Mouse (Mus musculus): Measurements from ENCODE around the gene Ass1. TPM values are rescaled to one million over a fixed set of nuclear protein-coding genes. Genes with fewer than 3 reads are reported as not detected.
"Not testable (repeated sequence)": the region's sequence is repeated elsewhere in the genome, so short reads cannot be mapped to it uniquely, and the experiment has no call there.

Ass1 gene
- polyA plus RNA-seq, 1 experiment from 2014 or later = 24.1 TPM

DNA sequence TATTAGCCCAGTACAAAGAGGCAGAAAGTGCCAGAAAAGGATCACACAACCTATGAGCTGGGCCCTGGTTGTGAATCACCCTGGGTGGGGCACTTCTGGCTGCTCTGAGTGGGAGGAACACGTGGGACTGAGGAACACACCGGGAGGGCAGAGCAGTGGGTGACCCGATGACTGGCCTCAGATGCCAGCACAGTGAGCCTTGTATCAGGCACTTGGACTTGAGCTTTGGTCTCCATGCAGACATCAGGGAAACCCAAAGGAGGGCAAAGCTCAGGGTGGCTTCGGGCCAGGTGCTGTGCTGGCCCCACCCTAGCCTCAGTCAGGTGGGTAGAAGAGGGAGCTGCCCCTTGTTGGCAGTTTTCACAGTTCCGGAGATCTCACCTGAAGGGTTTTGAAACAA is 71.6 kb downstream of the Ass1 start:
- Histone ChIP-seq H3K9me3 (ENCODE audit: control insufficient read depth, low read length) (no peaks in the 10 kb centered on the region), H3K27ac (replicated peaks; ENCODE audit: low read depth, low read length) (no peak overlapping the region), H3K4me1 (ENCODE audit: control insufficient read depth, insufficient read depth, low read length) (no peaks in the 10 kb centered on the region), H3K36me3 (ENCODE audit: control insufficient read depth, insufficient read depth, low read length) (no peaks in the 10 kb centered on the region), H3K4me2 (ENCODE audit: low read depth, low read length) (no peak overlapping the region), H3K4me3 (ENCODE audit: low read depth, low read length) (no peak overlapping the region), H3K9ac (ENCODE audit: low read depth, low read length) (no peak overlapping the region), H3K27me3 (replicated peaks; ENCODE audit: control insufficient read depth, insufficient read depth, low read length) (no peaks in the 10 kb centered on the region)
- DNase-seq (ENCODE audit: low spot score) = no peak
- 87% methylated on average over 4 of the region's 5 CpGs for WGBS
- peak; percentile 37; the same call in 1 of the 2 replicates for ATAC-seq (ENCODE audit: low read depth)

GRCm38 (mm10) chr2:31547726-31548125 is 77.7 kb downstream of the Ass1 start:
- peak overlapping the region; percentile 30; the same call in 1 of the 2 replicates for H3K9ac ChIP-seq (ENCODE audit: low read depth, low read length)
- H3K27ac ChIP-seq (replicated peaks; ENCODE audit: low read depth, low read length) = no peak overlapping the region
- no peaks in the 10 kb centered on the region for H3K9me3 ChIP-seq (ENCODE audit: control insufficient read depth, low read length)
- DNase-seq (ENCODE audit: low spot score) = peak; percentile 27
- 28% methylated on average over 11 of the region's 11 CpGs for WGBS
- no peaks in the 10 kb centered on the region for H3K36me3 ChIP-seq (ENCODE audit: control insufficient read depth, insufficient read depth, low read length)
- H3K27me3 ChIP-seq (replicated peaks; ENCODE audit: control insufficient read depth, insufficient read depth, low read length) = no peaks in the 10 kb centered on the region
- peaks cover 7% of the 10 kb centered on the region; the same call in 1 of the 2 replicates for H3K4me1 ChIP-seq (ENCODE audit: control insufficient read depth, insufficient read depth, low read length)
- no peak for ATAC-seq (ENCODE audit: low read depth)
- no peak overlapping the region for H3K4me2 ChIP-seq (ENCODE audit: low read depth, low read length)
- H3K4me3 ChIP-seq (ENCODE audit: low read depth, low read length) = no peak overlapping the region

DNA sequence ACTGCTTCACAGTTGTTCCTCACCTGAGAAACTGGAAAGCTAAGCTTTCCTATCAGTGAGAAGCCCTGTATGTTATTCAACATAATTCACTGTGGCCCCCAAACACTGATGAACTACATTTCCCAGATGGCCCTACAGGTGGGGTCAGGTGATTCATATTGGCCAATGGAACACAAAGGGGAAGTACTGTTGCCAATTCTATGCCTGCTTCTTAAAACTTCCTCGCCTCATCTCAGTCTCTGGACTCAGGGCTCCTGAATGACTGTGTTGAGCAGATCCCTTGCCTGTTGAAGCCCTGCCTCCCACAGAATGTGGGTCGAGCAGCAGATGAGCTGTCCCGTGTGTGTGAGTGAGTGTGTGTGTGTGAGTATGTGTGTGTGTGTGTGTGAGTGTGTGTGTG is 80.5 kb downstream of the Ass1 start:
- Histone ChIP-seq H3K27me3 (replicated peaks; ENCODE audit: control insufficient read depth, insufficient read depth, low read length) (no peaks in the 10 kb centered on the region), H3K9me3 (ENCODE audit: control insufficient read depth, low read length) (peaks cover 5% of the 10 kb centered on the region; the same call in 1 of the 2 replicates), H3K4me2 (ENCODE audit: low read depth, low read length) (no peak overlapping the region), H3K4me1 (ENCODE audit: control insufficient read depth, insufficient read depth, low read length) (peaks cover 7% of the 10 kb centered on the region; the same call in 1 of the 2 replicates), H3K36me3 (ENCODE audit: control insufficient read depth, insufficient read depth, low read length) (no peaks in the 10 kb centered on the region), H3K9ac (ENCODE audit: low read depth, low read length) (no peak overlapping the region), H3K4me3 (ENCODE audit: low read depth, low read length) (no peak overlapping the region), H3K27ac (replicated peaks; ENCODE audit: low read depth, low read length) (no peak overlapping the region)
- 83% methylated on average over 3 of the region's 3 CpGs for WGBS
- DNase-seq (ENCODE audit: low spot score) (no peak), ATAC-seq (ENCODE audit: low read depth) (no peak)

- not testable (repeated sequence) for H3K4me1 ChIP-seq (ENCODE audit: control insufficient read depth, insufficient read depth, low read length); H3K4me3 ChIP-seq (ENCODE audit: low read depth, low read length); H3K4me2 ChIP-seq (ENCODE audit: low read depth, low read length); H3K27me3 ChIP-seq (replicated peaks; ENCODE audit: control insufficient read depth, insufficient read depth, low read length); H3K27ac ChIP-seq (replicated peaks; ENCODE audit: low read depth, low read length); H3K9me3 ChIP-seq (ENCODE audit: control insufficient read depth, low read length); H3K36me3 ChIP-seq (ENCODE audit: control insufficient read depth, insufficient read depth, low read length); DNase-seq (ENCODE audit: low spot score); ATAC-seq (ENCODE audit: low read depth); H3K9ac ChIP-seq (ENCODE audit: low read depth, low read length)
- 93% methylated on average over 2 of the region's 3 CpGs for WGBS
These were observed 81.3 kb downstream of the Ass1 start for GRCm38 (mm10) chr2:31551351-31551750.

DNA sequence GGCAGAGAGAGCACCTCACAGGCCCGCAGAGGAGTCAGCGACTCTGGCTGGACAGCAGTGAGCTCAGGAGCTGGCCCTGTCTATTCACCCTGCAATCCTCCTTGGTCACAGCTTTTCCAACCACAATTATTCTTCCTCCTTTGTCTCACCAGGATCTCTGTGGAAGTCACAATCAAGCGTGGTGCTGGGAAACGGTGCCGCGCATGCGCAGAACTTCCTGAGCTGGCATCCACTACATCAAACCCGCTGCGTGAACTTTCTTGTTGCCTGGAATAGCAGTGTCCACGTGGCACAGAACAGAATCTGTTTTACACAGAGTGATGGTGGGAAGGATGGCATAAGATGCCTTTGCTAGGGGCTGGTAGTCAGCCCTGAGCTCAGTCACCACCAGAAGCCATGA is 82.0 kb downstream of the Ass1 start:
- no peak for ATAC-seq (ENCODE audit: low read depth)

GRCm38 (mm10) chr2:31554619-31555018 is 84.6 kb downstream of the Ass1 start:
- Histone ChIP-seq H3K27me3 (replicated peaks; ENCODE audit: control insufficient read depth, insufficient read depth, low read length) (no peaks in the 10 kb centered on the region), H3K4me3 (ENCODE audit: low read depth, low read length) (no peak overlapping the region), H3K36me3 (ENCODE audit: control insufficient read depth, insufficient read depth, low read length) (no peaks in the 10 kb centered on the region), H3K9ac (ENCODE audit: low read depth, low read length) (no peak overlapping the region), H3K4me2 (ENCODE audit: low read depth, low read length) (no peak overlapping the region), H3K4me1 (ENCODE audit: control insufficient read depth, insufficient read depth, low read length) (no peaks in the 10 kb centered on the region), H3K27ac (replicated peaks; ENCODE audit: low read depth, low read length) (no peak overlapping the region), H3K9me3 (ENCODE audit: control insufficient read depth, low read length) (peaks cover 5% of the 10 kb centered on the region; the same call in 1 of the 2 replicates)
- WGBS = 86% methylated on average over 5 of the region's 5 CpGs
- ATAC-seq (ENCODE audit: low read depth) = no peak
- DNase-seq (ENCODE audit: low spot score) = no peak

More for the DNA sequence above, 82.0 kb downstream of the Ass1 start:
- Histone ChIP-seq H3K4me3 (ENCODE audit: low read depth, low read length) (no peak overlapping the region), H3K36me3 (ENCODE audit: control insufficient read depth, insufficient read depth, low read length) (no peaks in the 10 kb centered on the region), H3K9me3 (ENCODE audit: control insufficient read depth, low read length) (peaks cover 5% of the 10 kb centered on the region; the same call in 1 of the 2 replicates), H3K27ac (replicated peaks; ENCODE audit: low read depth, low read length) (no peak overlapping the region), H3K27me3 (replicated peaks; ENCODE audit: control insufficient read depth, insufficient read depth, low read length) (no peaks in the 10 kb centered on the region), H3K4me2 (ENCODE audit: low read depth, low read length) (no peak overlapping the region), H3K4me1 (ENCODE audit: control insufficient read depth, insufficient read depth, low read length) (peaks cover 7% of the 10 kb centered on the region; the same call in 1 of the 2 replicates), H3K9ac (ENCODE audit: low read depth, low read length) (no peak overlapping the region)
- no peak for DNase-seq (ENCODE audit: low spot score)
- 90% methylated on average over 10 of the region's 10 CpGs for WGBS

Other genes starting within 250 kb of the Ass1 start
- gene Ncs1, start 224.4 kb upstream of the Ass1 start, polyA plus RNA-seq (2014; fragmentation: Nextera tagmentation; extraction: Ambion mirVana) = 45.6 and 49.2 TPM in 2 replicates
- 1.0 TPM in 2 replicates for gene Hmcn2, start 155.8 kb upstream of the Ass1 start, polyA plus RNA-seq (2014; fragmentation: Nextera tagmentation; extraction: Ambion mirVana)
- 72.9 and 82.7 TPM in 2 replicates for gene Fubp3, start 102.4 kb downstream of the Ass1 start, polyA plus RNA-seq (2014; fragmentation: Nextera tagmentation; extraction: Ambion mirVana)
- gene Prdm12, start 169.8 kb downstream of the Ass1 start, polyA plus RNA-seq (2014; fragmentation: Nextera tagmentation; extraction: Ambion mirVana) = 2.6 TPM in 2 replicates
- 36.8 and 44.2 TPM in 2 replicates for gene Exosc2, start 200.5 kb downstream of the Ass1 start, polyA plus RNA-seq (2014; fragmentation: Nextera tagmentation; extraction: Ambion mirVana)
- gene Abl1, start 218.2 kb downstream of the Ass1 start, polyA plus RNA-seq (2014; fragmentation: Nextera tagmentation; extraction: Ambion mirVana) = 47.8 and 48.9 TPM in 2 replicates